Mouse (Mus musculus) C2C12 (cell line): ENCODE results near the gene Dyrk2. TPM values are rescaled to one million over a fixed set of nuclear protein-coding genes. Genes with fewer than 3 reads are reported as not detected.

Experiments used
- H3K27me3 ChIP-seq: one replicate; pipeline ENCODE4 v1.6.1; 2011; ENCODE audit not compliant: control insufficient read depth, insufficient read depth, insufficient read length
- H3K36me3 ChIP-seq: one replicate; pipeline ENCODE4 v1.6.1; 2011; ENCODE audit not compliant: control insufficient read depth, insufficient read depth
- H3K4me3 ChIP-seq: one replicate; pipeline ENCODE4 v1.5.1; 2011; ENCODE audit warnings: mild to moderate bottlenecking, control low read depth; ENCODE audit not compliant: poor library complexity, insufficient read depth, severe bottlenecking
- H3K79me2 ChIP-seq: one replicate; pipeline ENCODE4 v1.6.1; 2011; ENCODE audit not compliant: control insufficient read depth, insufficient read depth
- H3K79me3 ChIP-seq: one replicate; pipeline ENCODE4 v1.6.1; 2011; ENCODE audit warnings: low read depth, control low read depth
- H3ac ChIP-seq: one replicate; pipeline ENCODE3; 2011; ENCODE audit warnings: low read depth; ENCODE audit not compliant: control insufficient read depth, insufficient read length
- CEBPB ChIP-seq: IDR thresholded peaks from one replicate; pipeline ENCODE4 v1.6.1; 2011; ENCODE audit warnings: low read depth, mild to moderate bottlenecking, control low read depth, moderate library complexity
- CTCF ChIP-seq: IDR thresholded peaks from one replicate; pipeline ENCODE4 v1.5.1; 2011; ENCODE audit not compliant: control insufficient read depth, insufficient read depth, insufficient read length
- FOSL1 ChIP-seq: IDR thresholded peaks from one replicate; pipeline ENCODE4 v1.8.0; 2011; ENCODE audit warnings: mild to moderate bottlenecking, low read length; ENCODE audit not compliant: poor library complexity, insufficient read depth, severe bottlenecking
- MAX ChIP-seq: IDR thresholded peaks from one replicate; pipeline ENCODE4 v1.6.1; 2011; ENCODE audit warnings: mild to moderate bottlenecking, control low read depth
- MYOD1 ChIP-seq: IDR thresholded peaks from one replicate; pipeline ENCODE4 v1.6.1; 2011; ENCODE audit warnings: low read depth; ENCODE audit not compliant: control insufficient read depth, insufficient read length
- MYOG ChIP-seq: IDR thresholded peaks from one replicate; pipeline ENCODE4 v1.6.1; 2011; ENCODE audit not compliant: control insufficient read depth, insufficient read length; ENCODE audit errors: extremely low read depth
- USF1 ChIP-seq: IDR thresholded peaks from one replicate; pipeline ENCODE4 v1.6.1; 2011; ENCODE audit warnings: low read depth, mild to moderate bottlenecking, control low read depth, moderate library complexity
- polyA plus RNA-seq: library from polyadenylated mRNA; unstranded; fragments of >200 nt; fragmentation: generic; extraction: Trizol; gene quantifications from one replicate; pipeline ENCODE4 v1.2.1, GENCODE M21; 2012; ENCODE audit warnings: missing spikeins

Dyrk2 gene
- polyA plus RNA-seq, 1 experiment = 11.2 TPM

GRCm38 (mm10) chr10:118824830-118825229, 45.2 kb downstream of the Dyrk2 start:
- no peak overlapping the region for H3ac ChIP-seq
- no peak overlapping the region for H3K4me3 ChIP-seq
- no peaks in the 10 kb centered on the region for H3K79me3 ChIP-seq
- TF ChIP-seq MAX = no peak
- no peak for TF ChIP-seq FOSL1
- no peak for TF ChIP-seq MYOD1
- no peak for TF ChIP-seq MYOG
- TF ChIP-seq CTCF = no peak
- no peak for TF ChIP-seq USF1
- TF ChIP-seq CEBPB = no peak
- no peaks in the 10 kb centered on the region for H3K27me3 ChIP-seq
- H3K36me3 ChIP-seq = no peaks in the 10 kb centered on the region
- no peaks in the 10 kb centered on the region for H3K79me2 ChIP-seq

- no peaks in the 10 kb centered on the region for H3K79me3 ChIP-seq
- H3K4me3 ChIP-seq = no peak overlapping the region
- H3ac ChIP-seq = no peak overlapping the region
- no peaks in the 10 kb centered on the region for H3K27me3 ChIP-seq
- H3K79me2 ChIP-seq = no peaks in the 10 kb centered on the region
- no peak for TF ChIP-seq FOSL1
- TF ChIP-seq MYOD1 = no peak
- no peak for TF ChIP-seq MYOG
- TF ChIP-seq CEBPB = no peak
- no peak for TF ChIP-seq USF1
- TF ChIP-seq MAX = no peak
- TF ChIP-seq CTCF = no peak
- no peaks in the 10 kb centered on the region for H3K36me3 ChIP-seq
Measured at GRCm38 (mm10) chr10:118820901-118821300, 49.1 kb downstream of the Dyrk2 start.

GRCm38 (mm10) chr10:118819846-118820245, 50.2 kb downstream of the Dyrk2 start:
- Histone ChIP-seq H3K27me3 (no peaks in the 10 kb centered on the region), H3K79me3 (no peaks in the 10 kb centered on the region), H3ac (no peak overlapping the region), H3K4me3 (no peak overlapping the region), H3K36me3 (no peaks in the 10 kb centered on the region), H3K79me2 (no peaks in the 10 kb centered on the region)
- TF ChIP-seq MYOG (no peak), USF1 (no peak), MYOD1 (no peak), CEBPB (no peak), CTCF (no peak), MAX (no peak), FOSL1 (no peak)

GRCm38 (mm10) chr10:118817089-118817488, 52.9 kb downstream of the Dyrk2 start:
- H3K27me3 ChIP-seq = no peaks in the 10 kb centered on the region
- no peak for TF ChIP-seq MAX
- no peak for TF ChIP-seq FOSL1
- TF ChIP-seq CTCF = no peak
- no peak for TF ChIP-seq USF1
- TF ChIP-seq CEBPB = no peak
- no peak for TF ChIP-seq MYOD1
- TF ChIP-seq MYOG = no peak
- no peaks in the 10 kb centered on the region for H3K79me3 ChIP-seq
- no peaks in the 10 kb centered on the region for H3K79me2 ChIP-seq
- no peaks in the 10 kb centered on the region for H3K36me3 ChIP-seq
- no peak overlapping the region for H3ac ChIP-seq
- H3K4me3 ChIP-seq = no peak overlapping the region

- no peaks in the 10 kb centered on the region for H3K79me3 ChIP-seq
- no peaks in the 10 kb centered on the region for H3K27me3 ChIP-seq
- TF ChIP-seq MAX (no peak), USF1 (no peak), CTCF (no peak), MYOD1 (no peak), MYOG (no peak), CEBPB (no peak), FOSL1 (no peak)
- no peaks in the 10 kb centered on the region for H3K79me2 ChIP-seq
- H3K4me3 ChIP-seq = no peak overlapping the region
- H3K36me3 ChIP-seq = no peaks in the 10 kb centered on the region
- H3ac ChIP-seq = no peak overlapping the region
Measured at GRCm38 (mm10) chr10:118811945-118812344, 58.1 kb downstream of the Dyrk2 start.
